Mouse (Mus musculus) heart, postnatal 0 days (tissue): ENCODE measurements at regions not wholly inside any gene's neighbourhood (a gene's known extent, or its start where the extent isn't known, plus 50 kb on each side); places are given as distances from the start of the nearest gene placed in this dataset.

Experiments used
- CTCF ChIP-seq: IDR thresholded peaks from 2 replicates; pipeline ENCODE4 v1.5.1; 2016; ENCODE audit warnings: antibody characterized with exemption, control low read depth, low read depth
- EP300 ChIP-seq: IDR thresholded peaks from 2 replicates; pipeline ENCODE4 v1.6.1; 2016; ENCODE audit warnings: antibody characterized with exemption, low read depth

- TF ChIP-seq CTCF (no peak), EP300 (no peak)
Observed at GRCm38 (mm10) chr11:45440937-45441720, 410.7 kb upstream of the Clint1 start.
